Mouse (Mus musculus): ENCODE results near the gene Ddn.
A peak's percentile ranks its signal among the peaks of the same experiment; 100 is the strongest.
"Not testable (repeated sequence)": the region's sequence is repeated elsewhere in the genome, so short reads cannot be mapped to it uniquely, and the experiment has no call there.

Gene Ddn

DNA sequence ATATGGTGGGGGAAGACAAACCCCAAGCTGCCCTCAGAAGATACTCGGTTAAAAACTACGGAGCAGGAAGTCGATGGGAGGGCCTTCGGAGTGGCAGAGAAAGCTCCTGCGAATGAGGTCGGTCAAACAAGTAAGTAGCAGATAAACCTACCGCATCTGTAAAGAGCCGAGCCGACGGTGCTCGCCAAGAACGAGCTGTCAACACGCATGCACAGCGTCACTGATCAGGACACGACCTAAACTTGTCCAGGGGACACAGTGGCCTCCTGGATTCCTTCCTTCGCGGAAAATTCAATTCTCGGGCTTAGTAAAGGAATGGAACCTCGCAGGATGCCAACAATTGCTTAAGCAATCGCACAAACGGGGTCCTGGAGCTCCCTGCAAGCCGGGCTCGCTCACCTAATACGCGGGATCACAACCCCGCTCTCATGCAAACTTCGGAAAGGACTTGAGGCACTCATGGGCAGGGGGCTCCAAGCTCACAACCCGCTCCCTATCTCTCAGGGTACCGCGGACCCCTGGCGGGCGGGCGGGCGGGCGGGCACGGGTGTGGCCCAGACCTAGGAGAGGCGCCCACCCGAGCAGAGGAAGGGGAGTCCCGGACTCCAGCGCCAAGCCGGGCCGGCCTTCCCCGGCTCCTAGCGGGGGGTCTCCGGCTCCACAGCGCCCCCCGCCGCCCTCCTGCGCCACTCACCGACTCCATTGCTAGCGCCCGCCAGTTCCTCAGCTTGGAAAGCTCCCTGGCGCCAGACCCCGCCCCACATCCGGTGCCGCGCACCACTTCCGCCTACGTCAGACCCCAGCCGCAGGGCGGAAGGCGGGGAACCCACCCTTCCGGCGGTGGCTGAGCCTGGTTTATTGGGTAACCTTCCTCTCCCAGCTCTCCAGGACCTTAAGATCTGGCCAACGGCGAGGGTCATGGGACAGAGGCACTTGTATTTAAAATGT is 21.7 kb upstream of the Ddn start, which contains the start of gene Prkag1:
TSS of gene Prkag1 (minus strand) at position 786 of the 948 bp plus-strand sequence.
- peak; percentile 98 to 99 for DNase-seq

DNA sequence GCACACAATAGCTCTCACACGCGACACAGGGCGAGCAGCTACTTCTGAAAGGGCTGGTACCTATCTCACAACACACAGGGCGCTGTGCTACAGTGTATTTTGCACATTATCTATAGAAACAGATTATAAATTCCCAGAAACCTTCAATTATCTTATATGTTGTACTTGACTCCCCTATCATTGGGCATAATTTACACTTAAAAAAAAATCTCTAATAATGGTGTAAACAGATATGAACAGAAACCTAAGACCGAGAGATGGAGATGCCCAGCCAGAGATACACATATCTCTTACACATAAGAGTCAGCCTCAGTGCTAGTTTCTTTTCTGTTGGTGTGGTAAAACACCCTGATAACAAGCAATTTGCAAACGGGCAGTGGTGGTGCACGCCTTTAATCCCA is 18.3 kb upstream of the Ddn start:
- no peak for DNase-seq

DNA sequence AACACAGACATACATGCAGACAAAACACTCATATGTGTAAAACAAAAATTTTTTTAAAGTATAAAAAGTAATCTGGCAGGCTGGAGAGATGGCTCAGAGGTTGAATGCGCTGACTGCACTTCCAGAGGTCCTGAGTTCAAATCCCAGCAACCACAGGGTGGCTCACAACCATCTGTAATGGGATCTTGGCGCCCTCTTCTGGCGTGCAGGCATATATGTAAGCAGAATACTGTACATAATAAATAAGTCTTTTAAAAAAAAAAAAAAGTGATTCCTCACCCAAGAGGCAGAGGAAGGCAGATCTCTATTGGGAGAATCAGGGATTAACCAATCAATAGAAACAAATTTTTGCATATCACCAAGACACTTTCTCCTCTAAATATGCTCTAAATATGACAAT is 14.1 kb upstream of the Ddn start:
- no peak for DNase-seq

DNA sequence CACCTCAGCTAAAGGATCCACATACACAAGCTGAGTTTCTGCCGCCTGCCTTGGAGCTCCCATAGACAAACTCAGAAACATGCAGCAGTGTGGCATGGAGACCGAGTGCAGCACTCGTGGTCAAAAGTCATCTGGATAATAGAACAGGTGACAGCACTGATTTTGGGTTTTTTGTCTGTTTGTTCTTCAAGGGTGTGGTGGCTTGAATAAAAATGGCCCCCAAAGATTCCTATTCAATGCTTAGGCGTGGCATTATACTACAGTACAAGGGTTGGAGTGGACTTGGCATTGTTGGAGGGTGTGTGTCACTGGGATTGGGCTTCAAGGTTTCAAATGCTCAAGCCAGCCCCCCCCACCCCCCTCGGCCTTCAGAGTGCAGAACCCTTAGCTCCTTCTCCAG is 12.9 kb upstream of the Ddn start:
- no peak for DNase-seq

DNA sequence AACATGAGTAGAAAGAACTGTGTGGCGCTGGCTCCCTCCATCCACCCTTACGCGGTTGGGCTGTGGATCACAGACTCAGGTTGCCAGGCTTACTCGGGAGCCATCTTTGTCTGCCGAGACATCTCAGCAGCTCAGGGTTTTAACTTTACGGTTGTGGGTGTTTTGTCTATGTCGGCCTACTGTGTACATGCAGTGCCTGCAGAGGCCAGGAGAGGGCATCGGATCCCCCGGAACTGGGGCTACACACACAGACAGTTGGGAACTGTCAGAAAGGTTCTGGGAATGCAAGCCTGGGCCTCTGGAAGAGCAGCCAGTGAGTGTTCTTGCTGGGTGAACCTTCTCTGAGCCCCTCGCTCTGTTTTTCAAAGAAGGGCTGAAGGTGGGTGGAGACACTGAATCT is 12.1 kb upstream of the Ddn start:
- no peak for DNase-seq

DNA sequence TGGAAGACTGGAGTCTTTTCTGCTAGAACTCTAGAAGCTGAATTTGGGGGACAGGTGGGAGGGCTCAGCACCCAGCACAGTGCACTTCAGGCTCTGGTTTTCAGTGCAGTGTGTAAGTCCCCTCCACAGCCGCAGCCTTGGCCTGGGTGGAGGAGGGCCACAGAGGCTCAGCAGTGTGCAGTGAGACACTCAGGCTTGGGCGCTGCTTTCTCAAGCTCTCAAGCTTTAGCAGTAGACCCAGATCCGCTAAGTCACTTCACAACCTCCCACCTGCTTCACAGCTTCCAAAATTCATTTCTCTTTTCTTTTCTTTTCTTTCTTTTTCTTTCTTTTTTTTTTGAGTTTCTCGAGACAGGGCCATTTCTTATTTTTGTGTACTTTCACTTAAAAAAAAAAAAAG is 11.6 kb upstream of the Ddn start:
- no peak for DNase-seq

DNA sequence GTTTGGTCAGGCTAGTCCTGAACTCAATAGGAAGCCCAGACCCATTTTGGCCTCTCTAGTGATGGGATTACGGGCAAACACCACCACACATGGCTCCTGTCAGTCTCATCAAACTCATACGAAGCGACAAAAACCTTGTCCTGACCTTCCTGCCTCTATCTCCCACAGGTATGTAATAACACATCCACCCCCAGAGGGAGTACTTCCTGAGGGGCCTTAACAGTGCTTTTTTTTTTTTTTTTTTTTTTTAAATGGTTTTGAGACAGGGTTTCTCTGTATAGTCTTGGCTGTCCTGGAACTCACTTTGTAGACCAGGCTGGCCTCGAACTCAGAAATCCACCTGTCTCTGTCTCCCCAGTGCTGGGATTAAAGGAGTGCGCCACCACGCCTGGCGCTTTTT is 8.9 kb upstream of the Ddn start:
- DNase-seq = no peak

DNA sequence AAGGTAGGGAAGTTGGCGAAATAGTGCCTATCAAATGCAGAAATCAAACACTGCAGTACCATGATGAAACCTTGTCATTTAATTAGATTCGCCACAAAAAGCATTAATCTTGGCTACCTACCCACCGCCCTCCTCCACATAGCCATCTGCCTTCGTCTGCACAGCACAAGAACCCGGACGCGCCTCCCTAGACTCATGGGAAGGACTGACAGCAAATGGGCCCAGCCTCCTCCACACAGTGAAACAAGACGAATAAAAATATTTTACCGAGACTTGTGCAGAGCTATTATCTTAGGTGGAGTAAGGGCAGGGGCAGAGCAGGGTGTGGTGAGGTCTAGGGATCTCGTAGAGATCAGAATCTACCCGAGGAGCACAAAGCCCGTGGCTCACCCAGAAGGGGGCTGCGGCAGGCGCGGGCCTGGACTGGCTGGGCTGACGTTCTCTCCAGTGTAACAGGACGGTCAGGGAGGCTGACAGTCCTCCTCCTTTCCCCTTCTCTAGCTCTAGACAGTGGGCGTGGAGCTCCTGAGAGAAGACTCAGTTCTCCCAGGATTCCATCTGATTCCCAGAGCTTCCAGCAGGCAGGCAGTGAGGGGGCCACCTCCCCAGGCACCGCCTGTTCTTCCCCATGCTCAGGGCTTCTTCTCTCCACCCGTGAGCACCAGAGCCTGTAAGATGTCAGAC is 3.6 kb upstream of the Ddn start:
- DNase-seq = no peak

DNA sequence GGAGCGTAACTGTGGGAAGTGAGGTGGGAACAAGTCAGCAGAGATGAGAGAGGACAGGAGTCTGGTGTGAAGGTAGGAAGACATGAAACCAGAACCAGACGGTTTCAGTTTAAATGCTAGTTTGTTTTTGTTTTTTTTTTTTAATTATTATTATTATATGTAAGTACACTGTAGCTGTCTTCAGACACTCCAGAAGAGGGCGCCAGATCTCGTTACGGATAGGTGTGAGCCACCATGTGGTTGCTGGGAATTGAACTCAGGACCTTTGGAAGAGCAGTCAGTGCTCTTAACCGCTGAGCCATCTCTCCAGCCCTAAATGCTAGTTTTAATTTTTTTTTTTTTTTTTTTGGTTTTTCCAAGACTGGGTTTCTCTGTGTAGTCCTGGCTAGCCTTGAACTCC is 922 bp upstream of the Ddn start:
- DNase-seq = not testable (repeated sequence)

DNA sequence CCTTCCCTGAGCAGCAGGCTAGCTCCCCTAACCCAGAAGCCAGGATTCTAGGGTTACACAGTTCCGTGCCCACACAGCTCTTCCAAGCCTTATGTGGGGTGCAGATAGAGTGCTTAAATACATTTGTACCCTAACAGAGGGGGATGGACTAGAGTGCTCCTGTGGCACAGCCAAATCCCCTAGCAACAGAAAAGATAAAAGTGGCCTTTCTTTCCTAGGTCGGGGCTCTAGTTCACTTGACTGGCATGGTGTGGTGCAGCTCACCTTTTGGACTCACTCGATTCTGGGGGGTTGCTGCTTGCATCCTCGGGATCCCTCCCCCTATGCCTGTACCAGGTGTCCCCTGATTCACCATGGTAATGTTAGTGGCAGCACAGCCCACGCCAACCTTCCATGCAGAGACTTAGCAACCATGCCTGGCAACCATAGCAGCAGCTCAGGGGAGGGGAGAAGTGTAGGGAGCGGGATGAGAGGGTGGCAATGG is 597 bp downstream of the Ddn start:
- peak in 1 of 2 experiments; percentile 18 for DNase-seq

DNA sequence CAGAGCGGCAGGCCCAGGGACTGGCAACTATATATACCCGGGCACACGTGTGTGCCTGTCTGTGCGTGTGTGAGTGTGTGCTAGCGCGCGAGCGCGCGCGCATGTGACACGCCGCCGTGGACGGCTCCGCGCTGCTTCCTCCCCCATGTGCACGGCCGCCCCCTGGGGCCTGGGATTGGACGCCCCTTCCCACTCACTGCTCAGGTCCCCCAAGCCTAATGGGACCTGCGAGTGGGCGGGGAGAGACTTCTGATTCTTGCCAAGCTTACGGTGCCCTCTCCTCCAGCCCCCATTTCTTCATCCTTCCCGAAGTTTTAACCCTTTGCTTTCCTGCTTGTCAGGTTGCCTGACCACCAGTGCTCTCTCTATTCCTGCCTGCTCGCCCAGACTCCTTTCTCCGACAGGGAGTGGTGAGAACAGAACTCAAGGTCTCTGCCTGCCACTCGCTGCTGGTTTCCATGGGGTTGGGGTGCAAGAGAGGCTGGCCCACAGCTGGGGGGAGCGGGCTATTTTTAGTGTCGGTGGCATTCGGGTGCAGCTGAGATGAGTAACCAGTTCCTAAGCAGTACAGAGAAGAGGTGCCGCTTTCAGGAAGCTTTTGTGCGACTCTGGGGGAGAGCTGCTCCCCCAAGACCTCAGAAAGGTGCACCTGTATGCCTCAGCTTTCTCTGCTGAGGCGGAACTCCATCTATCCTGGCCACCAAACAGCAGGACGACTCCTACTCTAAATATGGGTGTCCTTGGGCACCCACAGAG is 1.2 kb downstream of the Ddn start:
- DNase-seq = peak; percentile 65 to 68

DNA sequence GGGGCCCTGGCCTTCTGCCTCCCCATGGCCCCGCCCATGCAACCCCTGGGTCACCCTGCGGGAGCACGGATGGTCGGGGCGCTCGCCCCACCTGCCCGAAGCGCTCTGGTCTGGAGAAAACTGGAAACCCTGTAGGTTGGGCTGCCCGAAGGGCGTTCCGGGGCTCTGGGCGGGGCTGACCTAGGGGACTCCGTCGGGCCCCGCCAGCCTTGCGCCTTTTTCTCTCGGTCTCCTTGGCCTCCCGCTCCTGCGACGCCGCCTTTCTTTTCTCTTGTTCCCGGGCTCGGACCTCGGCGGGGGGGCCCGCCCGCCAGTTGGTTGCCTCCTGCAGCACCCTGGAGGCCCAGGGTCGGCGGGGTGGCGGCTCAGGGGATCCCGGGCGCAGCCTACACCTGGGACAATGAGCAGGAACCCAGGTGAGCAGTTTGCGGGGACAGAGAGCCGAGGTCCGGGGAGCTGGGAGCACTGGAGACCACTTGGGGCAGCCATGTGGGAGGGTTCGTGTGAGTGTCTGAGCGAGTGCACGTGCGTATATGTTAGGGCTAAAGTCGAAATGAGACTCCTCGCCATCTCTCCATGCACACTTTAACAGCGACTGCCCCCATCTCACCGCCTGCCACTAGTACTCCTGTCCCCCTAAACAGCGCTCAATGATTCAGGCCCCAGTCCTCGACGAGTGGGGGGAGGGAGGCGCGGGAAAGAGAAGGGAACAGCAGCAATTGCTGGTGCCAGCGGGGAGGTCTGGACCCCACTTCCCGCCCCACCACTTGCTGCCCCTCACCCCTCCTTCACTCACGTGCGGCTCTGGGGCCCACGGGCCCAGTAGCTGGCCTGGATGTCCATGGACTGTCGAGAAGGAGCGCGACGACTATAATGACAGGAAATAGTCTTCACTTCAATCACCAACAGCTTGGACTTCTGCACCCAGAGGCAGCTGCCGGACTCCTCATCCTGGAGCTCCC is 2.2 kb downstream of the Ddn start:
- peak; percentile 32 to 38 for DNase-seq

DNA sequence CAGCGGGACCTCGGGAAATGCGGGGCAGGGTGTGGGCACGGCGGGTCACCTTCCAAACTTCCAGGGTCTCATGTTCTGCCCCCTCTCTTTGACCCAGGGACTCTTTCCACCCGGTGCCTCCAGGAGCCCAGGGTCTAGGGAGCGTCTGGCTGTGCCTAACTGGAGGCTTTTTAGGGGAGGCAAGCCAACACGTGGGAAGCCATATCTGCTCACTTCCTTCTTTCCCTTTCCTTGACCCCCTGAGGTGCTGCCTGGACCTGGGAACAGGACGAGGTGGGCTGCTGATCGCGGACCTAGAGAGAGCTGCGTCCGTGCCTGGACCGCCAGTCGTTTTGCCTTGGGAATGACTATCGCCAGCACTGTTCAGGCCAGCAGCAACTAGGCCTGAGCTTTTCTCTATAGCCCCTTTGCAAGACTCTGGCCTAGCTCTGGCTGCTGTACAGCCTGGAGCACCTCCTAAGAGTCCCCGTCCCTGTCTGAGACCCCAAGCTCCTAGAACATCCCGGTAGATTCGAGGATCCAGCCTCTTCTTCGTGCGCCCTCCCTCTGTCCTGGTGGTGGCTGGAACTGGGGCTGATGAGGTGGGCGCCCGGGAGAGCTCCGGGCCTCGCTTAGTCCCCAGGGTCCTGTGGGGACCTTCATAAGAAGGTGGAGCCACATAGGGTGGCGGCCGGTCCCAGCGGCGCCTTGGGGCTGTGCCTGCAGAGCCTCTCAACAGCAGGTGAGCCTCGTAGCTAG is 3.0 kb downstream of the Ddn start:
- DNase-seq = peak in 1 of 2 experiments; percentile 19

DNA sequence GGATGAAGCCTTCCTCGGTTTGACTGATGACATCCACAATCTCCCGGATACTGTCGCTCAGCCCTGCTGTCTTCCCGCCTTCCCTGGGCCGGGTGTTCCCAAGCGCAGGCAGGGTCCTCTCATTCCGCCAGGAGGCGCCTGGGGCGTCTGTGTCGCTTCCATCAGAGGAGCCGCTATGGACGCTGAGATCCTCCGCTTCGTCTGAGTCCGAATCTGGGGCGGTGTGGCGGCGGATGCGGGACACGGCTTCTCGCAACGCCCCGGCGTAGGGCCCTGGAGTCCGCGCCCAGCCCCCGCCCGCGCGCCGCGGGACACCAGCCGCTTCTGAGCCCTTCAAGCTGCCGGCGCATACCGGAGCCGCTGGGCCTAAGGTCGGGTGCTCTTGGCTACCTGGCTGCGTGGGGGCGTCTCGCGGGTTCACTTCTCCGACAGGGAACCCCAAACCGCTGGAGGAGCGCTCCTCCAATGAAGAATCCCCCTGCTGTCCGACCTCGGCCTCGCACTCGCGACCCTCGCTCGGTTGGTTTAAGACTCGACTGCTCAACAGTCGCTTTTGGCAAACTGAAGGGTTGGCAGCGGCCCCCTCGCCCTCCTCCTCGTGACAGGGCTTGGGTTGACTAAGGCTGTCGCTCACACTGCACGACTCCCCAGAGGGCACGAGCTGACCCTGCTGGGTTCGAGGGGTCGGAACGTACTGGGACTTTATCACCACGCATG is 3.8 kb downstream of the Ddn start:
- DNase-seq = peak; percentile 81 to 84

DNA sequence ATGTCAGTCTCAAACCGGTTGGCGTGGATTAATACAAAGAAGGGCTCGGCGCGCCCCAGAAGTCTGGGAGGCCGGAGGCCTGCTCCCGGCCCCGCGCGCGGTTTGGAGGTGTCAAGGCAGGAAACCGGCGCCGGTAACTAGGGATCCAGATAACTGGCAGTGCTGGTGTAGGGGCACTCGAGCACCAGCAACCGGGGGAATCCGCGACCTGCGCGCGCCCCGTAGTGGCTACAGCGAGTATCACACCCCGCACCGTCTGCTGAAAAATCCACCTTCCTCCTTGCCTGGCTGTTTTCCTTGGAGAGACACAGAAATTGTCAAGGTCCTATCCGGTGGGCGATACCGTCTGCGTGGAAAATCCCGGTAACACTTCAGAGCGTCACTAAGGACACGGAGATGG is 5.2 kb downstream of the Ddn start:
- peak; percentile 94 to 96 for DNase-seq

DNA sequence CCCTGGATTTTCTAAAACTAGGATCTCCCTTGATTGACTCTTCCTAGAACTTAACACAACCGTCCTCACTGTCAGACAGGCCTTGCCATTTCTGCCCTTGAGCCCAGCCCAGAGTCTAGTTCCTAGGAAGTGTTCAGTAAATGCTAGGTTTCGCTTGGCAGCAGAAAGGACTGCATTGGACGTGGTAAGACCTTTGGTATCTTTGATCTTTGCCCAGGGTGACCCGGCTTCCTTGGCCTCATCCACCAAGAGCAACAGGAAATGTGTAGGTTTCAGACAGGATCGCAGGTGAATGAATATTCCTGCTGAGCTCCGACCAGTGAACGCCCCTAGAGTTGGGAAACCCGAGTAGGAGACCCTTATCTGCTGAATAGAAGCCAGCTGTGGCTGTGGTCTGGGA is 6.4 kb downstream of the Ddn start:
- no peak for DNase-seq

DNA sequence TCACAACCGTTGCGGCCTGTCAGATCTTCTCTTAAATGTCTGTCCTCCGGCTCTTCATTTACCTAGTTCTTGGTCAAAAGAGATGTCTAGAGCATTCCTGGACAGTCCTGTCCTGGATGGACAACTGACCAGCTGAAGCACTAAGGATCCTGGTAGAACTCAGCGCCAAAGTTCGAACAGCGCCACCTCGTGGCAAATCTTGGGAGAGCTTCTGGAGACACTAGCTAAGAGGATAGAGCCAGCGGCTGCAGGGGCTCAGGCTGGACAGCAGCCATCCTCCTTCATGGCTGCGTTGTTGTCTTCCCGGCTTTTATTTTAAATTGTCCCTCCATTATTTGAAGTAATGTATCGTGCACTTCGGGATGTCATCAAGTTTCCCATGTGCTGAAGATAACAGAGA is 9.9 kb downstream of the Ddn start:
- DNase-seq = peak; percentile 91 to 94

DNA sequence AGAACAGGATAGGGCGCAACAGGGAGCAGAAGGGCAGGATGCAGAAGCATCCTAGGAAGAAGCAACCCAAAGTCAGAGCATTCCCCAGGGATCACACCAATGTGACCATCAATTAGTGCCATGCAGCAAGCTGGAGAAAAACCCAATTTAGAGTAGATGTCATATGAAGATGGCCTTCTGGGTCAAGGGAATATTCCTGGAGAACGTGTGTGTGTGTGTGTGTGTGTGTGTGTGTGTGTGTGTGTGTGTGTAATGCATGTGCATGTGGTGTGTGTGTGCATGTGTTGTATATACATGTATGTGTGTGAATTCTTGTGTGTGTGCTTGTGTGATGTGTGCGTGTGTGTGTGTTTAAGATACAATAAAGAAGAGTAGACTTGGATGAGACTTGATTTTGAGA is 10.4 kb downstream of the Ddn start:
- DNase-seq = no peak

DNA sequence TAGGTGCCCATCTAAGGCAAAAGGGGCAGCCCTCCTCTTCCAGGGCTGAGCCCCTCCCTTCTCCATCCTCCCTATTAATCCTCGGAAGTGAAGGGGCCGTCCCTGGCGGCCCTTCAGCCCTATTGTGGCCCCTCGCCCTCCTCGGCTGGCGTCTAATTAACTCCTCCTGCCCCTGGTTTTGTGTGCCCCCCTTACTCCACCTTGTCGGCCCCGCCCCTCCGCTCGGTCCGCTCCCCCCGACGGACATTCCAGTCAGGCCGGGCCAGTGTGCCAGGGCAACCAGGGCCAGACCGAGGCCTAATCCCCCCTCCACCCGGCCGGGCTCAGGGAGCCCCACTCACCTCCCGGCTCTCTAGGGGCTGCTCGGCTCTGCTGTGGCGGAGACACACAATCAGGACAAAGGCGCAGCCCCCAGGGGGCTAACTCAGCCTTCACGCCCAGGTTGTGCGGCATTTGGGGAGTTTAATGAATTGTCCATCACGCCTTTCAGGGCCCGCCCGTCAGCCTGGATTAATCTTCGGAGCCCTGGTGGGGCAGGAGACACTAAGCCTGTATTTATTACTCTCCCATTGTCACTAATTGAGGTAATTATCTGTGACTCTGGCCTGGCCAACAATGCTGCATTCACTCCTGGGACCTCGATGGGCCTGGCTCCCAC is 11.3 kb downstream of the Ddn start:
- no peak for DNase-seq

Data from cerebellum, postnatal 10 days (tissue).